Mouse (Mus musculus): ENCODE results near the gene Bbx. TPM values are rescaled to one million over a fixed set of nuclear protein-coding genes. Genes with fewer than 3 reads are reported as not detected.

The Bbx gene
- polyA plus RNA-seq, 2 experiments, result 13.4 to 30.9 TPM

- Histone ChIP-seq H3K27ac (replicated peaks; ENCODE audit: low read depth, low read length) (no peak overlapping the region), H3K4me3 (replicated peaks; ENCODE audit: low read length) (no peak overlapping the region), H3K9ac (ENCODE audit: low read depth, low read length, severe bottlenecking) (no peak overlapping the region), H3K4me1 (ENCODE audit: control insufficient read depth, insufficient read depth, low read length) (no peaks in the 10 kb centered on the region), H3K27me3 (ENCODE audit: control insufficient read depth, insufficient read depth, low read length) (no peaks in the 10 kb centered on the region), H3K9me3 (ENCODE audit: control insufficient read depth, low read length) (no peaks in the 10 kb centered on the region), H3K36me3 (ENCODE audit: control insufficient read depth, insufficient read depth, low read length) (peaks cover 3% of the 10 kb centered on the region; the same call in 1 of the 2 replicates), H3K4me2 (replicated peaks; ENCODE audit: low read depth, low read length, severe bottlenecking) (no peak overlapping the region)
- 86% methylated on average over 5 of the region's 5 CpGs for WGBS
- TF ChIP-seq POLR2A (IDR thresholded peaks at IDR 0.05; ENCODE audit: borderline replicate concordance, extremely low read depth, insufficient read depth, insufficient read length), result no peak
- ATAC-seq (ENCODE audit: low FRiP score, low read depth) (no peak), DNase-seq (ENCODE audit: low spot score) (no peak)
Observed at GRCm38 (mm10) chr16:50250469-50250868, 181.7 kb downstream of the Bbx start.

GRCm38 (mm10) chr16:50249036-50249435 lies 183.2 kb downstream of the Bbx start:
- no peaks in the 10 kb centered on the region for H3K4me1 ChIP-seq (ENCODE audit: control insufficient read depth, insufficient read depth, low read length)
- no peak for TF ChIP-seq POLR2A (IDR thresholded peaks at IDR 0.05; ENCODE audit: borderline replicate concordance, extremely low read depth, insufficient read depth, insufficient read length)
- WGBS, result 84% methylated on average over 3 of the region's 3 CpGs
- no peak overlapping the region for H3K4me2 ChIP-seq (replicated peaks; ENCODE audit: low read depth, low read length, severe bottlenecking)
- H3K9ac ChIP-seq (ENCODE audit: low read depth, low read length, severe bottlenecking), result no peak overlapping the region
- H3K27ac ChIP-seq (replicated peaks; ENCODE audit: low read depth, low read length), result no peak overlapping the region
- no peaks in the 10 kb centered on the region for H3K9me3 ChIP-seq (ENCODE audit: control insufficient read depth, low read length)
- H3K27me3 ChIP-seq (ENCODE audit: control insufficient read depth, insufficient read depth, low read length), result no peaks in the 10 kb centered on the region
- no peak for DNase-seq (ENCODE audit: low spot score)
- no peak overlapping the region for H3K4me3 ChIP-seq (replicated peaks; ENCODE audit: low read length)
- peaks cover 4% of the 10 kb centered on the region; the same call in 1 of the 2 replicates for H3K36me3 ChIP-seq (ENCODE audit: control insufficient read depth, insufficient read depth, low read length)
- ATAC-seq (ENCODE audit: low FRiP score, low read depth), result no peak

DNA sequence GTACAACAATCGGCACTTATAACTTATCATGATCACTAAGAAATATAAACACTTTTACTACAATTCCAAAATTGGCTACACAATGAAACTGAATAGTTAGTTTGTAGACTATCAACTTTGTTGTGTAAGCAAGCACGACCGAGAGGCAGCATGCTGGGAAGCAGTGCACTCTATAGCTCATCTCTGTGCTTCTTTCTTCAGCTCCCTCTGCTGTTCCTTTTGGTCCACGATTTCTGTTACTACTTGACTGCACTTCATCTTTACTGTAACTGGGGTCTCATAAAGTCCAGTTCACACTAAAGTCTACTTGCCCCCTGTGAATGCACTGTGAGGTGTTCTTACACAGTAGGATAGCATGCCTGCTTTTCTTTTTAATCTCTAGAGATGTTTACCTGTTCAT lies 189.7 kb downstream of the Bbx start:
- Histone ChIP-seq H3K27ac (replicated peaks; ENCODE audit: low read depth, low read length) (no peak overlapping the region), H3K4me2 (replicated peaks; ENCODE audit: low read depth, low read length, severe bottlenecking) (no peak overlapping the region), H3K9ac (ENCODE audit: low read depth, low read length, severe bottlenecking) (no peak overlapping the region), H3K27me3 (ENCODE audit: control insufficient read depth, insufficient read depth, low read length) (no peaks in the 10 kb centered on the region), H3K36me3 (ENCODE audit: control insufficient read depth, insufficient read depth, low read length) (peaks cover 4% of the 10 kb centered on the region; the same call in 1 of the 2 replicates), H3K4me3 (replicated peaks; ENCODE audit: low read length) (no peak overlapping the region), H3K9me3 (ENCODE audit: control insufficient read depth, low read length) (no peaks in the 10 kb centered on the region), H3K4me1 (ENCODE audit: control insufficient read depth, insufficient read depth, low read length) (no peaks in the 10 kb centered on the region)
- no peak for TF ChIP-seq POLR2A (IDR thresholded peaks at IDR 0.05; ENCODE audit: borderline replicate concordance, extremely low read depth, insufficient read depth, insufficient read length)
- ATAC-seq (ENCODE audit: low FRiP score, low read depth) (no peak), DNase-seq (ENCODE audit: low spot score) (no peak)
- WGBS, result 78% methylated on average over 4 of the region's 4 CpGs

GRCm38 (mm10) chr16:50241604-50242003 lies 190.6 kb downstream of the Bbx start:
- no peak overlapping the region for H3K4me2 ChIP-seq (replicated peaks; ENCODE audit: low read depth, low read length, severe bottlenecking)
- no peak for ATAC-seq (ENCODE audit: low FRiP score, low read depth)
- WGBS, result 66% methylated on average over 3 of the region's 3 CpGs
- no peak overlapping the region for H3K9ac ChIP-seq (ENCODE audit: low read depth, low read length, severe bottlenecking)
- no peak for TF ChIP-seq POLR2A (IDR thresholded peaks at IDR 0.05; ENCODE audit: borderline replicate concordance, extremely low read depth, insufficient read depth, insufficient read length)
- H3K27me3 ChIP-seq (ENCODE audit: control insufficient read depth, insufficient read depth, low read length), result no peaks in the 10 kb centered on the region
- H3K9me3 ChIP-seq (ENCODE audit: control insufficient read depth, low read length), result no peaks in the 10 kb centered on the region
- H3K36me3 ChIP-seq (ENCODE audit: control insufficient read depth, insufficient read depth, low read length), result peaks cover 4% of the 10 kb centered on the region; the same call in 1 of the 2 replicates
- DNase-seq (ENCODE audit: low spot score), result no peak
- H3K4me3 ChIP-seq (replicated peaks; ENCODE audit: low read length), result no peak overlapping the region
- H3K27ac ChIP-seq (replicated peaks; ENCODE audit: low read depth, low read length), result no peak overlapping the region
- no peaks in the 10 kb centered on the region for H3K4me1 ChIP-seq (ENCODE audit: control insufficient read depth, insufficient read depth, low read length)

DNA sequence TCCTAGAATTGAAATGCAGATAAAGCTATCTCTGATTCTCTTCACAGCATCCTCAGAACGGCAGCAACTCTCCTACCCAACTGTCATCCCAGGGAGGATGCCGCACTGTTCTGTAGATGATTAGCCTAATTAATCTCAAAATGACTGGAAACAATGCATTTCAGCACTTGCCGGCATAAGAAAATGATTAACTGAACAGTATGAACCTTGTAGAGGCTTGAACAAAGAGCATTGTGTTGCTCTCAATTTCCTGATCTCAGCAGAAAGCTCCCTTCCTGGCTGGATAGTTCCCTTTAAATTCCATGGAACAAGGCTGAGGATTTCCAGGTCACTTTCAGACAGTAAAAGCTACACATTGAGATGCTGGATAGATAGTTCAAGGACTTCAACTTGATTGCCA lies 197.0 kb downstream of the Bbx start:
- H3K9me3 ChIP-seq (ENCODE audit: control insufficient read depth, low read length), result no peaks in the 10 kb centered on the region
- DNase-seq (ENCODE audit: low spot score) (no peak), ATAC-seq (ENCODE audit: low FRiP score, low read depth) (no peak)
- H3K36me3 ChIP-seq (ENCODE audit: control insufficient read depth, insufficient read depth, low read length), result peaks cover 4% of the 10 kb centered on the region; the same call in 1 of the 2 replicates
- H3K9ac ChIP-seq (ENCODE audit: low read depth, low read length, severe bottlenecking), result no peak overlapping the region
- no peaks in the 10 kb centered on the region for H3K4me1 ChIP-seq (ENCODE audit: control insufficient read depth, insufficient read depth, low read length)
- no peak overlapping the region for H3K27ac ChIP-seq (replicated peaks; ENCODE audit: low read depth, low read length)
- 65% methylated on average over 3 of the region's 3 CpGs for WGBS
- H3K4me3 ChIP-seq (replicated peaks; ENCODE audit: low read length), result no peak overlapping the region
- no peaks in the 10 kb centered on the region for H3K27me3 ChIP-seq (ENCODE audit: control insufficient read depth, insufficient read depth, low read length)
- no peak overlapping the region for H3K4me2 ChIP-seq (replicated peaks; ENCODE audit: low read depth, low read length, severe bottlenecking)
- TF ChIP-seq POLR2A (IDR thresholded peaks at IDR 0.05; ENCODE audit: borderline replicate concordance, extremely low read depth, insufficient read depth, insufficient read length), result no peak

GRCm38 (mm10) chr16:50230624-50231023 lies 201.6 kb downstream of the Bbx start:
- DNase-seq (ENCODE audit: low spot score) (no peak), ATAC-seq (ENCODE audit: low FRiP score, low read depth) (no peak)
- no peak overlapping the region for H3K27ac ChIP-seq (replicated peaks; ENCODE audit: low read depth, low read length)
- no peak overlapping the region for H3K9ac ChIP-seq (ENCODE audit: low read depth, low read length, severe bottlenecking)
- no peaks in the 10 kb centered on the region for H3K27me3 ChIP-seq (ENCODE audit: control insufficient read depth, insufficient read depth, low read length)
- no peaks in the 10 kb centered on the region for H3K4me1 ChIP-seq (ENCODE audit: control insufficient read depth, insufficient read depth, low read length)
- H3K36me3 ChIP-seq (ENCODE audit: control insufficient read depth, insufficient read depth, low read length), result peaks cover 4% of the 10 kb centered on the region; the same call in 1 of the 2 replicates
- no peak overlapping the region for H3K4me2 ChIP-seq (replicated peaks; ENCODE audit: low read depth, low read length, severe bottlenecking)
- H3K9me3 ChIP-seq (ENCODE audit: control insufficient read depth, low read length), result no peaks in the 10 kb centered on the region
- 89% methylated on average over 2 of the region's 2 CpGs for WGBS
- no peak overlapping the region for H3K4me3 ChIP-seq (replicated peaks; ENCODE audit: low read length)
- no peak for TF ChIP-seq POLR2A (IDR thresholded peaks at IDR 0.05; ENCODE audit: borderline replicate concordance, extremely low read depth, insufficient read depth, insufficient read length)

Measured in limb, embryonic 14.5 days (tissue).